ENCODE assay signal across 7 mouse cellular contexts in the genomic region with DNA sequence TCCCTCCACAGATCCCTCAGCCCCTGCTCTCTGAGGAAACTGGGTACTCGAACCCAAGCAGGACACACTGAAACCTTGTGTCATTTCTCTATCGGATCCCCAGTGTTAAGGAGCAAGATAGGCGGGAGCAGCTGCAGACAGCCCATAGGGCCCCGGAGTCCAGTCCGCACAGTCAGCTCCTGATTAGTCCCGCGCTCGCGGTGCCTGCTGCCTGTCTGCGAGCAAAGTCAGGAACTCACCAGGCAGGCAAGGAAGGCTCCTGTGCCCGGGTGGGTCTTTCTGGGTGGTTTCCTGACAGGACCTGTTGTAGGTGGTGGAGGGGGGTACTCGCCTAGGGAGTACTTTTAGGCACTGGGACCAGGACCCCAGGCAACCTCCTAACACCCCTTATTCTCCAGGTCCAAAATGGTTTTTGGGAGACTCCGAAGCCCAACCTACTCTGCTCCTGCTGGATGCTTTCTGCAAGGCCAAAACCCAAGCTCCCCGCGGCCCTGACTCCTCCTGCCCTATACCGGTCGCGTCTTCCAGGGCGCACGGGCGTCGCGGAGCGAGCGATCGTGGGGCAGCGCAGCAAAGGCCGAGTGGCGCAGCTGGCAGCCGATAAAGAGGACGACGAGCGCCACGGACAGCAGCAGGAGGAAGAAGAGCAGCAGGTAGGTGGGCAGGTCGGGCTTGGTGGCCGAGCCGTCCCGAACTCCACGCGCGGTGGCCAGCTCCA. TPM values are rescaled to one million over a fixed set of nuclear protein-coding genes. Genes with fewer than 3 reads are reported as not detected.
DNase-seq lines count a peak whose midpoint lies in the region; ATAC-seq and TF ChIP-seq lines count a peak whose summit lies in the region.

No protein-coding gene starts in this region.

- H3K9me3 ChIP-seq in forebrain, embryonic 12.5 days = no peaks in the 10 kb centered on the region
- no peaks in the 10 kb centered on the region for H3K9me3 ChIP-seq in limb, embryonic 10.5 days (replicated peaks)

- no peak for DNase-seq in testis, postnatal 10 days (ENCODE audit: low spot score)
- peak; percentile 67 for DNase-seq in limb, embryonic 10.5 days (ENCODE audit: low spot score)
- no peak for DNase-seq in frontal cortex, postnatal 25 days (ENCODE audit: low spot score in 2 of 2)
- DNase-seq in adrenal gland, adult (ENCODE audit: inconsistent age in 2 of 2, low spot score in 1 of 2) = no peak

- H3K9ac ChIP-seq in forebrain, embryonic 12.5 days = peak overlapping the region; percentile 56

- WGBS in forebrain, embryonic 12.5 days = 1% methylated on average over 41 of the region's 41 CpGs
- WGBS in limb, embryonic 10.5 days = under 1% methylated on average over 41 of the region's 41 CpGs
- 5% methylated on average over 41 of the region's 41 CpGs for WGBS in small intestine, adult 2 months

- peak overlapping the region; percentile 88 for H3K4me2 ChIP-seq in forebrain, embryonic 12.5 days

- peaks cover 8% of the 10 kb centered on the region for H3K4me1 ChIP-seq in testis, adult 2 months (ENCODE audit: control insufficient read depth, insufficient read depth, low read length)
- peaks cover 26% of the 10 kb centered on the region for H3K4me1 ChIP-seq in forebrain, embryonic 12.5 days
- H3K4me1 ChIP-seq in limb, embryonic 10.5 days = peaks cover 27% of the 10 kb centered on the region
- H3K4me1 ChIP-seq in small intestine, adult 2 months (ENCODE audit: control insufficient read depth, insufficient read depth, insufficient read length, low read length) = peaks cover 9% of the 10 kb centered on the region

- peak overlapping the region; percentile 23 for H3K4me3 ChIP-seq in testis, adult 2 months (ENCODE audit: control insufficient read depth, low read depth, low read length)
- H3K4me3 ChIP-seq in forebrain, embryonic 12.5 days (replicated peaks) = peak overlapping the region; percentile 48
- peak overlapping the region; percentile 59 for H3K4me3 ChIP-seq in limb, embryonic 10.5 days
- peak overlapping the region; percentile 47 for H3K4me3 ChIP-seq in small intestine, adult 2 months (ENCODE audit: low read depth, low read length)

- no peak for TF ChIP-seq POLR2A in testis, adult 2 months (IDR thresholded peaks at IDR 0.05; ENCODE audit: control insufficient read depth, low read depth, low read length)
- TF ChIP-seq POLR2A in small intestine, adult 2 months (IDR thresholded peaks at IDR 0.05; ENCODE audit: low read depth, low read length) = no peak

- H3K36me3 ChIP-seq in testis, adult 2 months (ENCODE audit: control insufficient read depth, insufficient read depth, low read length) = no peaks in the 10 kb centered on the region
- no peaks in the 10 kb centered on the region for H3K36me3 ChIP-seq in forebrain, embryonic 12.5 days (replicated peaks)
- H3K36me3 ChIP-seq in limb, embryonic 10.5 days = no peaks in the 10 kb centered on the region
- no peaks in the 10 kb centered on the region for H3K36me3 ChIP-seq in small intestine, adult 2 months (ENCODE audit: control insufficient read depth, insufficient read depth, low read length)

- H3K27me3 ChIP-seq in testis, adult 2 months (ENCODE audit: control insufficient read depth, insufficient read depth, low read length) = no peaks in the 10 kb centered on the region
- H3K27me3 ChIP-seq in forebrain, embryonic 12.5 days = peaks cover 69% of the 10 kb centered on the region
- peaks cover 91% of the 10 kb centered on the region for H3K27me3 ChIP-seq in limb, embryonic 10.5 days (ENCODE audit: low read depth, poor library complexity, severe bottlenecking)
- peaks cover 20% of the 10 kb centered on the region for H3K27me3 ChIP-seq in small intestine, adult 2 months (ENCODE audit: control insufficient read depth, insufficient read depth, low read length)

- no peak for TF ChIP-seq CTCF in testis, adult 2 months (IDR thresholded peaks at IDR 0.05; ENCODE audit: control insufficient read depth, insufficient read depth, insufficient replicate concordance, low read depth, low read length)
- TF ChIP-seq CTCF in small intestine, adult 2 months (IDR thresholded peaks at IDR 0.05; ENCODE audit: extremely low read depth, insufficient read length, insufficient replicate concordance, low read depth, low read length) = no peak

- H3K27ac ChIP-seq in testis, adult 2 months (ENCODE audit: control insufficient read depth, insufficient read depth, low read depth, low read length) = no peak overlapping the region
- H3K27ac ChIP-seq in forebrain, embryonic 12.5 days = no peak overlapping the region
- peak overlapping the region; percentile 67 for H3K27ac ChIP-seq in limb, embryonic 10.5 days
- no peak overlapping the region for H3K27ac ChIP-seq in small intestine, adult 2 months (ENCODE audit: insufficient read depth, low read depth, low read length)

- peak; percentile 33; the same call in 1 of the 2 replicates for ATAC-seq in forebrain, embryonic 12.5 days (ENCODE audit: low FRiP score)

RNA-seq across cellular contexts. Expression of a gene that starts 1.0 kb away (rescaled TPM):
- polyA plus RNA-seq in testis, adult 2 months (2012; rRNA removed) = 0.25 and 0.60 TPM in 2 replicates
- 0.22 and 0.38 TPM in 2 replicates for polyA plus RNA-seq in forebrain, embryonic 12.5 days (2016; fragmentation: Nextera tagmentation; extraction: Ambion mirVana)
- not detected in 2 replicates for polyA plus RNA-seq in limb, embryonic 10.5 days (2016; fragmentation: Nextera tagmentation; extraction: Ambion mirVana)
- 0.23 and 2.7 TPM in 2 replicates for polyA plus RNA-seq in small intestine, adult 2 months (2012; rRNA removed)

RNA-seq across cellular contexts. Expression of a gene that starts 49.8 kb away (rescaled TPM):
- polyA plus RNA-seq in testis, adult 2 months (2012; rRNA removed) = 11.8 and 13.6 TPM in 2 replicates
- polyA plus RNA-seq in forebrain, embryonic 12.5 days (2016; fragmentation: Nextera tagmentation; extraction: Ambion mirVana) = 46.3 and 51.0 TPM in 2 replicates
- polyA plus RNA-seq in limb, embryonic 10.5 days (2016; fragmentation: Nextera tagmentation; extraction: Ambion mirVana) = 42.1 and 52.3 TPM in 2 replicates
- polyA plus RNA-seq in small intestine, adult 2 months (2012; rRNA removed) = 2.7 and 6.3 TPM in 2 replicates
